Mouse (Mus musculus) lung, postnatal 0 days (tissue): ENCODE measurements at regions not wholly inside any gene's neighbourhood (a gene's known extent, or its start where the extent isn't known, plus 50 kb on each side); places are given as distances from the start of the nearest gene placed in this dataset.

Source experiments
- ATAC-seq: fragments of 200-750 bp; cut with Nextera tagmentation; 2 replicates; pipeline ENCODE4 v1.8.0; 2017; ENCODE audit warnings: moderate library complexity
- DNase-seq: peaks from one replicate; pipeline ENCODE4 v3.0.0-alpha.2; 2016; ENCODE audit warnings: low spot score
- H3K27ac ChIP-seq: fragments of 300-500 bp; sonication (generic); 2 replicates; pipeline ENCODE4 v1.5.1; 2014; ENCODE audit warnings: antibody characterized with exemption, mild to moderate bottlenecking, low read length, mixed read lengths
- H3K27me3 ChIP-seq: fragments of 300-500 bp; sonication (generic); replicated peaks from 2 replicates; pipeline ENCODE4 v1.6.1; 2014; ENCODE audit warnings: low read length, mixed read lengths; ENCODE audit not compliant: insufficient read depth
- H3K36me3 ChIP-seq: fragments of 300-500 bp; sonication (generic); 2 replicates; pipeline ENCODE4 v1.6.1; 2014; ENCODE audit warnings: low read length, mixed read lengths; ENCODE audit not compliant: insufficient read depth
- H3K4me1 ChIP-seq: fragments of 300-500 bp; sonication (generic); 2 replicates; pipeline ENCODE4 v1.6.1; 2014; ENCODE audit warnings: antibody characterized with exemption, low read depth, low read length, mixed read lengths; ENCODE audit not compliant: insufficient read depth
- H3K4me2 ChIP-seq: fragments of 300-500 bp; sonication (generic); replicated peaks from 2 replicates; pipeline ENCODE4 v1.6.1; 2014; ENCODE audit warnings: low read depth, mild to moderate bottlenecking, low read length, moderate library complexity, mixed read lengths
- H3K4me3 ChIP-seq: fragments of 300-500 bp; sonication (generic); 2 replicates; pipeline ENCODE4 v1.5.1; 2014; ENCODE audit warnings: low read depth, low read length
- H3K9ac ChIP-seq: fragments of 300-500 bp; sonication (generic); replicated peaks from 2 replicates; pipeline ENCODE4 v1.6.1; 2014; ENCODE audit warnings: low read depth, mild to moderate bottlenecking
- H3K9me3 ChIP-seq: fragments of 300-500 bp; sonication (generic); 2 replicates; pipeline ENCODE4 v1.6.1; 2016; ENCODE audit warnings: low read length, mixed read lengths
- CTCF ChIP-seq: IDR thresholded peaks from 2 replicates; pipeline ENCODE4 v1.5.1; 2016; ENCODE audit warnings: antibody characterized with exemption, mild to moderate bottlenecking
- EP300 ChIP-seq: IDR thresholded peaks from 2 replicates; pipeline ENCODE4 v1.6.1; 2016; ENCODE audit warnings: antibody characterized with exemption, mild to moderate bottlenecking, control low read depth
- WGBS: fragments of 180-500 bp; shearing (Covaris S2); extraction: QIAGEN DNeasy Blood & Tissue Kit; methylation state at CpG from one replicate; pipeline ENCODE4 v1.1.7; 2014; 5-methylcytosine and 5-hydroxymethylcytosine counted together

GRCm38 (mm10) chr4:142856626-142857025, 356.2 kb downstream of the Prdm2 start:
- H3K4me3 ChIP-seq, result no peak overlapping the region
- WGBS, result 44% methylated on average over 6 of the region's 6 CpGs
- no peak overlapping the region for H3K27ac ChIP-seq
- no peak overlapping the region for H3K9ac ChIP-seq
- TF ChIP-seq CTCF (no peak), EP300 (no peak)
- H3K9me3 ChIP-seq, result no peaks in the 10 kb centered on the region
- DNase-seq (no peak), ATAC-seq (no peak)
- H3K4me1 ChIP-seq, result no peaks in the 10 kb centered on the region
- H3K27me3 ChIP-seq, result no peaks in the 10 kb centered on the region
- H3K36me3 ChIP-seq, result no peaks in the 10 kb centered on the region
- no peak overlapping the region for H3K4me2 ChIP-seq

GRCm38 (mm10) chr4:142855635-142856034, 357.2 kb downstream of the Prdm2 start:
- no peak overlapping the region for H3K27ac ChIP-seq
- ATAC-seq (no peak), DNase-seq (no peak)
- H3K4me2 ChIP-seq, result no peak overlapping the region
- no peak overlapping the region for H3K4me3 ChIP-seq
- no peak overlapping the region for H3K9ac ChIP-seq
- WGBS, result 81% methylated on average over 6 of the region's 6 CpGs
- H3K9me3 ChIP-seq, result no peaks in the 10 kb centered on the region
- TF ChIP-seq CTCF, result no peak
- no peak for TF ChIP-seq EP300
- H3K27me3 ChIP-seq, result no peaks in the 10 kb centered on the region
- H3K36me3 ChIP-seq, result no peaks in the 10 kb centered on the region
- no peaks in the 10 kb centered on the region for H3K4me1 ChIP-seq

DNA sequence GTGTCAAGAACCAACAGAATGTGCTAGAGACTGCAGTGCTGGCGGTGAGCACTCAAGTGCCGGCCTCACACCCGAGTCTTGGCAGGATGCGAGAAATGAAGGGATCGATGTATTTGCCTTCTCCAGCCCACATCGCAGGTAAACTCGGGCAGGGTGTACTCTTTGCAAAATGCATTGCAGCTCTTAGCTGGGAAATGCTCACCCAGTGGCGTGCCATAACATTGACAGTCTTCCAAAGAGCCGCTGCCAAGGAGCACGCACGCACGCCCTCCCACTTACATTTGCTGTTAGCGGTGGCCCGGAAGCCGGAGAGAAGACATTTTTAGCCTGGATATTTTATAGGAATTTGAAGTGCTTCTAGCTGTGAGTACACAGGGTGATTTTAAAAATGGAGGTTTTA, 358.9 kb downstream of the Prdm2 start:
- Histone ChIP-seq H3K4me1 (no peaks in the 10 kb centered on the region), H3K9ac (no peak overlapping the region), H3K27me3 (no peaks in the 10 kb centered on the region), H3K36me3 (no peaks in the 10 kb centered on the region), H3K4me3 (no peak overlapping the region), H3K27ac (no peak overlapping the region), H3K4me2 (0 out of 2 replicates have a peak overlapping the region, but pooled peaks have one; percentile 25), H3K9me3 (no peaks in the 10 kb centered on the region)
- ATAC-seq, result no peak
- DNase-seq, result no peak
- WGBS, result 68% methylated on average over 15 of the region's 15 CpGs
- TF ChIP-seq CTCF, result no peak
- TF ChIP-seq EP300, result no peak

DNA sequence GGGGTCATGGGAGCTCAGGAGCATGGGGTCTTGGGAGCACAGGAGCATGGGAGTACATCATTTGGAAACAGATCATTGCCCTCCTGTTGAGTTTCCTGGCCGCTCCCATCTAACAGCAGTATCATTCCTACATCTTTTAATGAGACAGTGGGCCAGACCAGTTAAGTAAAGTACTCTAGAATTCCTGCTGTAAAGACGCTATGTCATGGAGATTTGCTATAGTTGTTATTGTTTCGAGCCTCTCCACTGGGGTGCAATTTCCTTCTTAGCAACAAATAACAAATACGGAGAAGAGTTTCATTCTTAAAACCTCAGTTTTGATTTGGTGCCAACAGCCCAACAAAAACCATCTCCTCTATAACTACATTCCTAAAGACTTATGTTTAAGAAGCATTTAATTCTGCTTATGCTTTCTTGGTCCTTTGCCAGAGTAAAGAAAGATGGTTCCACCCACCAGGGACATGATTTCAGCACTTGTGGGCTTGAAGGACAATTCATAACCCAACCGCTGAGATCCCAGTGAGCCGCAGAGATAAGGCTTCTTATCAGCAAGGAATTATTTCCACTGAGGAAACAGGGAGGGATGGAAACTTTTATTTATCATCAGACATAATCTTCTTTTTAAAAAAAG, 367.6 kb downstream of the Prdm2 start:
- DNase-seq (peak; percentile 31), ATAC-seq (no peak)
- H3K9me3 ChIP-seq, result no peaks in the 10 kb centered on the region
- H3K4me1 ChIP-seq, result no peaks in the 10 kb centered on the region; the same call in 1 of the 2 replicates
- H3K27ac ChIP-seq, result no peak overlapping the region
- WGBS, result 29% methylated on average over 6 of the region's 6 CpGs
- no peak for TF ChIP-seq EP300
- TF ChIP-seq CTCF, result no peak
- H3K27me3 ChIP-seq, result no peaks in the 10 kb centered on the region
- H3K4me3 ChIP-seq, result no peak overlapping the region
- no peaks in the 10 kb centered on the region for H3K36me3 ChIP-seq
- no peak overlapping the region for H3K4me2 ChIP-seq
- no peak overlapping the region for H3K9ac ChIP-seq

DNA sequence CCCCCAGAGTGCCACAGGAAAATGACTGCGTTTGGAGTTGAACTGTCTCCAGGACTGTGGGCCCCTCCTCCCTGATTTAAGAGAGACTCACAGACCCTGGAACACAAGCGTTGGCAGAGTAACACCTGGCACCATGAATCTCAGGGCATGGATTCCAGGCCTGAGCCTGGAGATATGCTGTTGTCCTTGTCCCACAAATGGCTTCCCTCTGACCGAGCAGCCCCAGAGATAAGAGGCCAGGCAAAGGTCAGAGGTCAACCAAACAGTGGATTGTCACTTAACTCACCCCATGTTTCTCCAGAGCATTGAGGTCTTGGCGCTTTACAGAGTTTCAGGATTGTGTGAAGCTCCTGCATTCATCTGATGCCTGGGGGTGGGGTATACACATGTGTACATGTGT, 373.3 kb downstream of the Prdm2 start:
- no peak for ATAC-seq
- no peak for DNase-seq

GRCm38 (mm10) chr4:142838363-142838964, 374.3 kb downstream of the Prdm2 start:
- DNase-seq (no peak), ATAC-seq (peak; percentile 49)
- Histone ChIP-seq H3K27ac (no peak overlapping the region), H3K36me3 (no peaks in the 10 kb centered on the region), H3K4me2 (no peak overlapping the region), H3K4me3 (no peak overlapping the region), H3K9ac (no peak overlapping the region), H3K4me1 (no peaks in the 10 kb centered on the region), H3K27me3 (no peaks in the 10 kb centered on the region), H3K9me3 (no peaks in the 10 kb centered on the region)
- TF ChIP-seq CTCF (no peak), EP300 (no peak)
- 58% methylated on average over 4 of the region's 4 CpGs for WGBS

More for the DNA sequence above, 373.3 kb downstream of the Prdm2 start:
- Histone ChIP-seq H3K9me3 (no peaks in the 10 kb centered on the region), H3K9ac (no peak overlapping the region), H3K4me1 (no peaks in the 10 kb centered on the region), H3K36me3 (no peaks in the 10 kb centered on the region), H3K4me2 (no peak overlapping the region), H3K4me3 (no peak overlapping the region), H3K27ac (no peak overlapping the region), H3K27me3 (no peaks in the 10 kb centered on the region)
- WGBS, result 30% methylated on average over 4 of the region's 4 CpGs
- TF ChIP-seq EP300 (no peak), CTCF (no peak)
